8 mouse cellular contexts compared by ENCODE assay signal in the genomic region with DNA sequence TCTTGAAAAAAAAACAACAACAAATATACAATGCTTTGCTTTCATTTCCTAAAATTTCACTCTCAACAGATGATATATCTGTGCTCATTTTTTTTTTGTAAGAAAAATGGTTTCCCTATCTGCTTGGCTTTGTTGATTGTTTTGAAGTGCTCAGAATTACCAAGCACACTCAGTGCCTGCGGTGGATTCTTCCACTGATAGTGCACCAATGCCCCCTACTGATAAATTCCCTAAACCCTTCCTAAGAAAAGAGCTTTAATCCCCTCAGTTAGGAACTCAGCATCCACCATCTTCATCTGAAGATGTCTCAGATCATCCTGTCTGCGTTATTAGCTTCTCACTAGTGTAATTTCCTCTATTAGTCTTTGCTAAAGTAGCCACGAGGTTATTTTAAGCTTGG.
DNase-seq lines count a peak whose midpoint lies in the region; ATAC-seq and TF ChIP-seq lines count a peak whose summit lies in the region.
"Had no signal": no experiment of that assay in that cellular context is flagged by ENCODE, and none has a peak within 500 bp of the region (broad histone marks: within the 10 kb centered on the region; RNA-seq: fewer than 3 reads in every experiment).

No protein-coding gene starts in this region.

- no peaks in the 10 kb centered on the region for H3K36me3 ChIP-seq in heart, postnatal 0 days (replicated peaks; ENCODE audit: control insufficient read depth, insufficient read depth, low read length)
- H3K36me3 ChIP-seq in heart, embryonic 10.5 days, result no peaks in the 10 kb centered on the region
- H3K36me3 ChIP-seq in midbrain, embryonic 15.5 days (replicated peaks), result no peaks in the 10 kb centered on the region
- H3K36me3 ChIP-seq in midbrain, embryonic 11.5 days (ENCODE audit: control insufficient read depth, insufficient read depth, low read length), result no peaks in the 10 kb centered on the region
- H3K36me3 ChIP-seq in hindbrain, embryonic 15.5 days, result no peaks in the 10 kb centered on the region
- no peaks in the 10 kb centered on the region for H3K36me3 ChIP-seq in splenic B cell, adult 2 months (ENCODE audit: control insufficient read depth, insufficient read depth, low read length, poor library complexity, severe bottlenecking)

- 0 out of 2 replicates have a peak, but pooled peaks have one; percentile 11 for TF ChIP-seq CTCF in heart, postnatal 0 days (IDR thresholded peaks at IDR 0.05; ENCODE audit: low read depth)

- H3K4me3 ChIP-seq in heart, postnatal 0 days (ENCODE audit: low read depth, low read length), result no peak overlapping the region
- no peak overlapping the region for H3K4me3 ChIP-seq in heart, embryonic 10.5 days
- no peak overlapping the region for H3K4me3 ChIP-seq in midbrain, embryonic 15.5 days
- no peak overlapping the region for H3K4me3 ChIP-seq in midbrain, embryonic 11.5 days (ENCODE audit: low read depth, low read length)
- no peak overlapping the region for H3K4me3 ChIP-seq in hindbrain, embryonic 15.5 days

- no peaks in the 10 kb centered on the region for H3K9me3 ChIP-seq in heart, postnatal 0 days (replicated peaks; ENCODE audit: control insufficient read depth, low read length)
- H3K9me3 ChIP-seq in heart, embryonic 10.5 days, result no peaks in the 10 kb centered on the region
- H3K9me3 ChIP-seq in midbrain, embryonic 15.5 days, result no peaks in the 10 kb centered on the region
- no peaks in the 10 kb centered on the region for H3K9me3 ChIP-seq in midbrain, embryonic 11.5 days (ENCODE audit: control insufficient read depth, low read length)
- no peaks in the 10 kb centered on the region for H3K9me3 ChIP-seq in hindbrain, embryonic 15.5 days

- no peak for DNase-seq in heart, postnatal 0 days (ENCODE audit: low spot score)
- no peak for DNase-seq in heart, embryonic 10.5 days (ENCODE audit: low spot score)
- DNase-seq in midbrain, embryonic 11.5 days (ENCODE audit: low spot score, missing footprints), result no peak
- peak; percentile 4 for DNase-seq in splenic B cell, adult 2 months (ENCODE audit: low read depth, low spot score)
- DNase-seq in adrenal gland, postnatal 4 days (ENCODE audit: low spot score in 2 of 2), result no peak

- H3K4me1 ChIP-seq in heart, postnatal 0 days (ENCODE audit: control insufficient read depth, insufficient read depth), result no peaks in the 10 kb centered on the region
- H3K4me1 ChIP-seq in heart, embryonic 10.5 days, result no peaks in the 10 kb centered on the region
- H3K4me1 ChIP-seq in midbrain, embryonic 15.5 days, result 0 out of 2 replicates have a peak, but pooled peaks cover 2% of the 10 kb centered on the region
- no peaks in the 10 kb centered on the region for H3K4me1 ChIP-seq in midbrain, embryonic 11.5 days (ENCODE audit: control insufficient read depth, insufficient read depth, low read length)
- H3K4me1 ChIP-seq in hindbrain, embryonic 15.5 days (replicated peaks), result peaks cover 3% of the 10 kb centered on the region; the same call in 1 of the 2 replicates

- no peak for ATAC-seq in heart, postnatal 0 days (ENCODE audit: insufficient read depth, low read depth)
- ATAC-seq in midbrain, embryonic 15.5 days (replicated peaks), result 0 out of 2 replicates have a peak, but pooled peaks have one; percentile 54
- ATAC-seq in midbrain, embryonic 11.5 days (ENCODE audit: low FRiP score), result no peak
- ATAC-seq in hindbrain, embryonic 15.5 days (ENCODE audit: low FRiP score, low read depth), result 0 out of 2 replicates have a peak, but pooled peaks have one; percentile 61

- WGBS in heart, postnatal 0 days, result 13% methylated on average over 3 of the region's 3 CpGs
- 20% methylated on average over 3 of the region's 3 CpGs for WGBS in heart, embryonic 10.5 days
- WGBS in midbrain, embryonic 15.5 days, result 7% methylated on average over 3 of the region's 3 CpGs
- WGBS in midbrain, embryonic 11.5 days, result 4% methylated on average over 3 of the region's 3 CpGs
- WGBS in hindbrain, embryonic 15.5 days, result 18% methylated on average over 3 of the region's 3 CpGs

- no peak overlapping the region for H3K4me2 ChIP-seq in heart, postnatal 0 days (ENCODE audit: low read depth, low read length)
- no peak overlapping the region for H3K4me2 ChIP-seq in midbrain, embryonic 15.5 days
- H3K4me2 ChIP-seq in midbrain, embryonic 11.5 days, result no peak overlapping the region
- no peak overlapping the region for H3K4me2 ChIP-seq in hindbrain, embryonic 15.5 days

- TF ChIP-seq EP300 in heart, postnatal 0 days (IDR thresholded peaks at IDR 0.05; ENCODE audit: low read depth), result no peak

- no peak overlapping the region for H3K27ac ChIP-seq in heart, postnatal 0 days (ENCODE audit: low read depth)
- no peak overlapping the region for H3K27ac ChIP-seq in heart, embryonic 10.5 days
- H3K27ac ChIP-seq in midbrain, embryonic 15.5 days, result no peak overlapping the region
- no peak overlapping the region for H3K27ac ChIP-seq in midbrain, embryonic 11.5 days (ENCODE audit: low read depth, low read length)
- H3K27ac ChIP-seq in hindbrain, embryonic 15.5 days (replicated peaks), result peak overlapping the region; percentile 46; the same call in 1 of the 2 replicates
- H3K27ac ChIP-seq: macrophage had no signal

- no peak overlapping the region for H3K9ac ChIP-seq in heart, postnatal 0 days (replicated peaks; ENCODE audit: low read depth, low read length)
- no peak overlapping the region for H3K9ac ChIP-seq in midbrain, embryonic 15.5 days
- no peak overlapping the region for H3K9ac ChIP-seq in midbrain, embryonic 11.5 days (ENCODE audit: low read length)
- no peak overlapping the region for H3K9ac ChIP-seq in hindbrain, embryonic 15.5 days

- no peaks in the 10 kb centered on the region for H3K27me3 ChIP-seq in heart, postnatal 0 days (ENCODE audit: control insufficient read depth, insufficient read depth, low read length)
- H3K27me3 ChIP-seq in heart, embryonic 10.5 days (ENCODE audit: insufficient read depth, poor library complexity, severe bottlenecking), result no peaks in the 10 kb centered on the region
- H3K27me3 ChIP-seq in midbrain, embryonic 15.5 days (replicated peaks), result no peaks in the 10 kb centered on the region
- no peaks in the 10 kb centered on the region for H3K27me3 ChIP-seq in midbrain, embryonic 11.5 days (ENCODE audit: control insufficient read depth, insufficient read depth, low read length)
- no peaks in the 10 kb centered on the region for H3K27me3 ChIP-seq in hindbrain, embryonic 15.5 days
- H3K27me3 ChIP-seq in splenic B cell, adult 2 months (ENCODE audit: control insufficient read depth, insufficient read depth, low read length, poor library complexity, severe bottlenecking), result no peaks in the 10 kb centered on the region

Comparison
In these comparisons a context has a peak if more than half of its experiments do, and no peak if none do; other contexts are left out.
1. ATAC-seq: peak in midbrain, embryonic 15.5 days (single experiment) and hindbrain, embryonic 15.5 days (single experiment); none in heart, postnatal 0 days (single experiment) and midbrain, embryonic 11.5 days (single experiment).